Mouse (Mus musculus) C2C12 (cell line): Measurements from ENCODE around the gene Uspl1. TPM values are rescaled to one million over a fixed set of nuclear protein-coding genes. Genes with fewer than 3 reads are reported as not detected.

Experiments used
- H3K27me3 ChIP-seq: one replicate; pipeline ENCODE4 v1.6.1; 2011; ENCODE audit not compliant: control insufficient read depth, insufficient read depth, insufficient read length
- H3K36me3 ChIP-seq: one replicate; pipeline ENCODE4 v1.6.1; 2011; ENCODE audit not compliant: control insufficient read depth, insufficient read depth
- H3K4me3 ChIP-seq: one replicate; pipeline ENCODE4 v1.5.1; 2011; ENCODE audit warnings: mild to moderate bottlenecking, control low read depth; ENCODE audit not compliant: poor library complexity, insufficient read depth, severe bottlenecking
- H3K79me2 ChIP-seq: one replicate; pipeline ENCODE4 v1.6.1; 2011; ENCODE audit not compliant: control insufficient read depth, insufficient read depth
- H3K79me3 ChIP-seq: one replicate; pipeline ENCODE4 v1.6.1; 2011; ENCODE audit warnings: low read depth, control low read depth
- H3ac ChIP-seq: one replicate; pipeline ENCODE3; 2011; ENCODE audit warnings: low read depth; ENCODE audit not compliant: control insufficient read depth, insufficient read length
- CEBPB ChIP-seq: IDR thresholded peaks from one replicate; pipeline ENCODE4 v1.6.1; 2011; ENCODE audit warnings: low read depth, mild to moderate bottlenecking, control low read depth, moderate library complexity
- CTCF ChIP-seq: IDR thresholded peaks from one replicate; pipeline ENCODE4 v1.5.1; 2011; ENCODE audit not compliant: control insufficient read depth, insufficient read depth, insufficient read length
- FOSL1 ChIP-seq: IDR thresholded peaks from one replicate; pipeline ENCODE4 v1.8.0; 2011; ENCODE audit warnings: mild to moderate bottlenecking, low read length; ENCODE audit not compliant: poor library complexity, insufficient read depth, severe bottlenecking
- MAX ChIP-seq: IDR thresholded peaks from one replicate; pipeline ENCODE4 v1.6.1; 2011; ENCODE audit warnings: mild to moderate bottlenecking, control low read depth
- MYOD1 ChIP-seq: IDR thresholded peaks from one replicate; pipeline ENCODE4 v1.6.1; 2011; ENCODE audit warnings: low read depth; ENCODE audit not compliant: control insufficient read depth, insufficient read length
- MYOG ChIP-seq: IDR thresholded peaks from one replicate; pipeline ENCODE4 v1.6.1; 2011; ENCODE audit not compliant: control insufficient read depth, insufficient read length; ENCODE audit errors: extremely low read depth
- USF1 ChIP-seq: IDR thresholded peaks from one replicate; pipeline ENCODE4 v1.6.1; 2011; ENCODE audit warnings: low read depth, mild to moderate bottlenecking, control low read depth, moderate library complexity
- polyA plus RNA-seq: library from polyadenylated mRNA; unstranded; fragments of >200 nt; fragmentation: generic; extraction: Trizol; gene quantifications from one replicate; pipeline ENCODE4 v1.2.1, GENCODE M21; 2012; ENCODE audit warnings: missing spikeins

Gene Uspl1
- polyA plus RNA-seq, 1 experiment, result 17.8 TPM

- Histone ChIP-seq H3ac (peak overlapping the region; percentile 80), H3K79me2 (peaks cover 64% of the 10 kb centered on the region), H3K27me3 (no peaks in the 10 kb centered on the region), H3K36me3 (peaks cover 32% of the 10 kb centered on the region), H3K4me3 (peak overlapping the region; percentile 89), H3K79me3 (peaks cover 39% of the 10 kb centered on the region)
- TF ChIP-seq MYOG (no peak), CEBPB (no peak), FOSL1 (no peak), MAX (no peak), MYOD1 (no peak), CTCF (no peak), USF1 (no peak)
Observed at GRCm38 (mm10) chr5:149184844-149185186, 665 bp downstream of the Uspl1 start.

GRCm38 (mm10) chr5:149185806-149186205 lies 1.7 kb downstream of the Uspl1 start:
- H3K79me3 ChIP-seq, result peaks cover 39% of the 10 kb centered on the region
- H3K4me3 ChIP-seq, result peak overlapping the region; percentile 89
- no peak overlapping the region for H3ac ChIP-seq
- peaks cover 42% of the 10 kb centered on the region for H3K36me3 ChIP-seq
- no peaks in the 10 kb centered on the region for H3K27me3 ChIP-seq
- H3K79me2 ChIP-seq, result peaks cover 73% of the 10 kb centered on the region
- TF ChIP-seq CEBPB (no peak), MAX (no peak), MYOG (no peak), USF1 (no peak), MYOD1 (no peak), FOSL1 (no peak), CTCF (no peak)

GRCm38 (mm10) chr5:149190160-149190559 lies 6.0 kb downstream of the Uspl1 start:
- Histone ChIP-seq H3ac (no peak overlapping the region), H3K27me3 (no peaks in the 10 kb centered on the region), H3K79me3 (peaks cover 41% of the 10 kb centered on the region), H3K36me3 (peaks cover 83% of the 10 kb centered on the region), H3K79me2 (peaks cover 80% of the 10 kb centered on the region), H3K4me3 (no peak overlapping the region)
- TF ChIP-seq FOSL1, result no peak
- TF ChIP-seq CTCF, result no peak
- TF ChIP-seq CEBPB, result no peak
- TF ChIP-seq MYOD1, result no peak
- no peak for TF ChIP-seq MAX
- TF ChIP-seq USF1, result no peak
- no peak for TF ChIP-seq MYOG

GRCm38 (mm10) chr5:149196611-149197010 lies 12.5 kb downstream of the Uspl1 start:
- Histone ChIP-seq H3K79me3 (peaks cover 54% of the 10 kb centered on the region), H3K36me3 (peaks cover 91% of the 10 kb centered on the region), H3K27me3 (no peaks in the 10 kb centered on the region)

GRCm38 (mm10) chr5:149198782-149199181 lies 14.6 kb downstream of the Uspl1 start:
- TF ChIP-seq USF1 (no peak), MAX (no peak), FOSL1 (no peak), MYOG (no peak), MYOD1 (no peak)
- H3K79me3 ChIP-seq, result peaks cover 54% of the 10 kb centered on the region
- no peak overlapping the region for H3ac ChIP-seq
- H3K27me3 ChIP-seq, result no peaks in the 10 kb centered on the region
- no peak overlapping the region for H3K4me3 ChIP-seq
- H3K36me3 ChIP-seq, result peaks cover 90% of the 10 kb centered on the region
- H3K79me2 ChIP-seq, result peaks cover 60% of the 10 kb centered on the region

More at GRCm38 (mm10) chr5:149196611-149197010, 12.5 kb downstream of the Uspl1 start:
- no peak overlapping the region for H3ac ChIP-seq
- peaks cover 70% of the 10 kb centered on the region for H3K79me2 ChIP-seq
- no peak overlapping the region for H3K4me3 ChIP-seq
- no peak for TF ChIP-seq MYOG
- no peak for TF ChIP-seq CTCF
- TF ChIP-seq USF1, result no peak
- TF ChIP-seq MYOD1, result no peak
- no peak for TF ChIP-seq MAX
- no peak for TF ChIP-seq FOSL1
- TF ChIP-seq CEBPB, result no peak

GRCm38 (mm10) chr5:149202941-149203340 lies 18.8 kb downstream of the Uspl1 start:
- no peak for TF ChIP-seq CTCF
- TF ChIP-seq USF1, result no peak
- no peak for TF ChIP-seq MAX
- Histone ChIP-seq H3K4me3 (no peak overlapping the region), H3K27me3 (no peaks in the 10 kb centered on the region), H3K36me3 (peaks cover 84% of the 10 kb centered on the region), H3K79me2 (peaks cover 58% of the 10 kb centered on the region), H3ac (no peak overlapping the region), H3K79me3 (peaks cover 40% of the 10 kb centered on the region)
